Mouse (Mus musculus): Measurements from ENCODE around the gene Tspan5.

Gene Tspan5

DNA sequence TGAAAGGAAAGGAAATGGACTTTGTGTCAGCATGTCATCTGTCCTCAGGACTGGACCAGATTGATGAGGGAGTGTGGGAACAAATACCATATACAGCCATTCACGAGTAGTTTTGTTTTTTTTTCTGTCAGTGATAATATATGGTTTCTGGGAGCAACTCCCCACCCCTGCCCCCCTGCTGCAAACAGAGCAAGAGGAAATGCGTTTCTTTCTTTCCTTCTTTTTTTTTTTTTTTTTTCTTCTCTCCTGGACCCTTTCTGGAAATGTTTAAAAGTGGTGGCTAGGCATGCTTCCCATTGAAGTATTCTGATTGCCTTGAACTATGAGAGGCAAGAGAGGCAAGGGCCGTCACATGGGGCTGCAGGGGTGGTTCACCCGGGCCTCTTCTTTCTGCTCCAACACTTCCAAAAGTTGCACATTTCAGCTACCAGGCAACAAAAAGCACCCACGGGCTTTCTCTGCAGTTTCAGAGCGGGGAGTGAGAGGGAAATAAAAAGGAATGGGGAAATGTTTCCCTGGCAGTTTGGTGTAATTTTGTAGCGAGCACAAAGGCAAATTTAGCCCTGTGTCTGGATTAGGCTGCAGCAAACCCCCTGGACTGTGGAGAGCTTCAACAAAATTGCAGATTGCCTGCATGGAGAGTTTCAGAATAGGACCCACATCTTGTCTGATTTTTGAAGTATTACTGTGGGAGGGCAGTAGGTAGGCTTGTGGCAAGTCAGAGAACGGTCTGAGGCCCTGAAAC lies 2.2 kb downstream of the Tspan5 start:
- DNase-seq: no peak

DNA sequence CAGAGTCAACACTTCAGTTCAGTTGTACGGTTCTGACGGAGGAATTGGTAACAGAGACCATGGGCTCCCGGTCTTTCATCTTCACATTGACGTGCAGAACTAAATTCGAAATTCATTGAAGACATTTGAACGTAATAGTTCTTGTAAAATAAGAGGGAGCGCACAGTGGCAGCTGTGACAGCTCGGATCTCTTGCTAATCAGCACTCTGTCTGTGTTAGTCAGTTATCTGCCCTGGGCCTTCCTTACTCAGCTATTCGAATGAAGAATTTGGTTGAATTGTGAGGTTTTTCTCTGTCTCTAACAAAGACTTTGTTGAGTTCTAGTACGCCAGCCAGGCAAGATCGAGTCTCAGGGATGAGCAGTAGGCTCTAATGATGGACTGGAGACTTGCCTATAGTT lies 3.1 kb downstream of the Tspan5 start:
- DNase-seq: no peak

DNA sequence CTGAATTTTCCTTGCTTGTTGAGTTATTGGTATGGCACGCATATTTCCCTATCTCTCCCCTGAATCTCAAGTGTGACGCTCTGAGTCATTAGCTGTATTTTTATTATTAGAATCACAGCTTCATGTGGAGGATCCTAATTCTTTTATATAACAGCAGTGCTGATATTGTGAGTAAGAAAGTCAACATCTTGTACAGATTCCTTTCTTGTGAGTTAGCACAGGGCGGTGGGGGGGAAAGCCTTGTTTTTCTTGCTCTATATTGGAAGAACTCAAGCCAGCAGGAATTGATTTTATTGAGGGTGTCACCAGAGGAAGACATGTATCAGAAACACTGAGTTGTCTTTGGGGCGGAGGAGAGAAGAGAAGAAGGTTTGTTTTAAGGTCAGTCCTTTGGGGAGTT lies 3.6 kb downstream of the Tspan5 start:
- no peak for DNase-seq

DNA sequence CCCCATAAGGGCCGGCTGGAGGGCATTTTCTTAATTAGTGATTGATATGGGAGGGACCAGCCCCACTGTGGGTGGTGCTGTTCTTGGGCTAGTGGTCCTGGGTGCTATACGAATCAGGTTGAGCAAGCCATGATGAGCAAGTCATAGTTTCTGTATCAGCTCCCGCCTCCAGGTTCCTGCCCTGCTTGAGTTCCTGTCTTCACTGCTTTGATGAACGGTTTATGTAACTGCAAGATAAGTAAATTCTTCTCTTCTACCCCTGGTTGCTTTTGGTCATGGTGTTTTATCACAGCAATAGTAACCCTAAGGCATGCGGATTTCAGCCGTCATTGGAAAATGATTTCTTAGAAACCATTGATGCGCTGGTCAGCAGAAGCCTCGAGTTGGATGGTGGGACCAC lies 4.6 kb downstream of the Tspan5 start:
- no peak for DNase-seq

DNA sequence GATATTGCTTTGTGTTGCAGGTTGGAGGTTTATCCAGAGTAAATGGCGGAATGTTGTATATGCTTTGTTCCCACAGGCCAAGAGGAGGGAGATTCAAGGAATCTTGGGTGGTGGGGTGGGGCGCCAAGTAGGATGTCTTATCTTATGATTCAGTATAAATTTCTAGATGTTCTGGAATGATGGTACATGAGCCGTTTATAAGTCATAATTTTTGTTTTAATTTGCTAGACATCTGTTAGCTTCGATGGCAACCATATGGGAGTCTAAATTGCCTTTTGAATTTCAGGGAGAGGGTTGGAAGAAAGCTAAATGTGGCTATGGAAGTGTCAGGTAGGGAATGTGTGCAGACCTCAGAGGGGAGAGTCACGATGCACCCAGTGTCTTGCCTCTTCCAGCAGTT lies 5.0 kb downstream of the Tspan5 start:
- DNase-seq: no peak

DNA sequence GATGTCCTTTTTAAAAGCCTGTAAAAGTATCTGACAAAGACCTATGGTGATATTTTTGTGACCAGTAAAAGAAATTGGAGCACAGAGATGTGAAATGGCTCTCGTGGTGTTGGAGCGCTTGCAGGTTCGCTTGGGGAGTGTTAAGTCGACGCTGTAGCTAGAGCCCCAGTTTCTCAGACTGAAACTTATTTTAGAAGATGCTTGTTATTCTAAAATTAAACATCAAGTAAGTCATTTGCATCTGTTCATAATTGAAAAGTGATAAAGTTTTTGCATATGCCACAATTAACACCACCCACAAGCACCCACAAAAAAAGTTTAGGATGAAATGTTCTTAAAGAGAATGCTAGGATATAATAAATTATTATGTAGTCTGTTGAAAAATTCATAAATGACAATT lies 6.0 kb downstream of the Tspan5 start:
- no peak for DNase-seq

DNA sequence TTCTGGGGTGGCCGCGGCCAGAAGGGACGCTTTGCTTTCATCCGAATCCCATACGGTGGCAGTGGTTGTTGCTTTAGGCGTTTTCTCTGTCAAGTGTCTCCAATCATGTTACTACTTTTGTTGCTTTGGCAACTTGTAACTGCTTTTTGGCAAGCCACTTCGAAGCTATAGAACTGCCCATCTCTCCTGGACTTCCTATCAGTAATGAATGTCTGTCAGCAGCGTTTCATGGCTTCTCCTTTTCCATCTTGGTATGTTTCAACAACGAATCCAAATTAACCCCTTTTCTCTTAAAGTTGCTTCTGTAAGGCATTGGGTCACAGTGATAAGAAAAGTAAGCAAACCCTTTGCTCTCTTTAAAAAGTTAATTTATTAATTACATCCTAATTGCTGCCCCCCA lies 7.7 kb downstream of the Tspan5 start:
- no peak for DNase-seq

DNA sequence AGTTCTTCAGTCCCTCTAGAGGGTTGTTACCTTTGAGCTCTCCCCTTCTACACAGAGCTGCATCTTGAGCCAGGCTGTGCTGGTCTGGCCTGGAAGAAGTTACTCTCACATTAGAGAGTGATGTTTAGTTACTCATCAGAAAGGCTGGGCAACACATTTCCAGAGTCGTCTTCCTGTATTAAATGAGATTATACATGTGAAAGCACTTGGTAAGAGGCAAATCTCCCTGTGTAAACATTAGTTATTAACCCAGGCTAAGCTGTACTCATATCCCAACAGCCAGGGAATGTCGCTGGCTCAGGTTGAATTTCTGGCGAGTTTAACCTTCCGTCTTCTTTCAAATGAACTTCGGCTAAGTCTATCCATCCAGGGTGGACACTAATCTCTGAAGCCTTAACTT lies 9.3 kb downstream of the Tspan5 start:
- no peak for DNase-seq

DNA sequence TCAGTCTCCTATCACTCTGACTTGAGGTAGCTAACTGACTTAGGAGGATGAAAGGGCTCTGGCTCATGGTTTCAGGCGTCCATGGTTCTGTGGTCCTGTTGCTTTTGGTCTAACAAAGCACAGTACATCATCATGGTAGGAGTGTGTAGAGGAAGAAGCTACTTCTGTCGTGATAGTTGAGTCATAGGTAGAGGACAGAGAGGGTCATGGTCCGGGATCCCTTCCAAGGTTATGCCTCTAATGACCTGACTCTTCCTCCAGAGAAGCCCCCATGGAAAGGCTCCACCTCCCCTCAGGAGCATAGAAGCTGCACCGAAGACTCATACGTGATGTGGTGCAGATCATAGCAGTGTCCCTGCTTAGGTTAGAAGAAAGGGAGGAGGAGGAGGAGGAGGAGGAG lies 10.1 kb downstream of the Tspan5 start:
- DNase-seq: no peak

DNA sequence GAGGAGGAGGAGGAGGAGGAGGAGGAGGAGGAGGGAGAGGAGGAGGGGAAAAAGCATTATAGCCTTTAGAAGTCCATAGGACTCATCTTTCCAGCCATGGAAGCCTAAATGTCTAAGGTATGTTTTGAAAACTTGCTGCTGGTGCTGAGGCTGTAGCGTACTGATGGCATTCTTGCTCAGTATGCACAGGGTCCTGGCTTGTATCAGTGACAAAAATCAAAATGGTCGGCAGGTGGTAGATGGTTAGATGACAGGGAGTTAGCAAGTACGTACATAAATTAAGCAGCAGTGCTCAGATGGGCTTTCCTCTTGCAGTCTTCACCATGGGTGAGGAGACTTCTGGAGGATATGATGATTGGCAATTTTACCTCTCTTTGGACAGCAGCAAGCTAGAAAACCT lies 10.8 kb downstream of the Tspan5 start:
- DNase-seq: no peak

DNA sequence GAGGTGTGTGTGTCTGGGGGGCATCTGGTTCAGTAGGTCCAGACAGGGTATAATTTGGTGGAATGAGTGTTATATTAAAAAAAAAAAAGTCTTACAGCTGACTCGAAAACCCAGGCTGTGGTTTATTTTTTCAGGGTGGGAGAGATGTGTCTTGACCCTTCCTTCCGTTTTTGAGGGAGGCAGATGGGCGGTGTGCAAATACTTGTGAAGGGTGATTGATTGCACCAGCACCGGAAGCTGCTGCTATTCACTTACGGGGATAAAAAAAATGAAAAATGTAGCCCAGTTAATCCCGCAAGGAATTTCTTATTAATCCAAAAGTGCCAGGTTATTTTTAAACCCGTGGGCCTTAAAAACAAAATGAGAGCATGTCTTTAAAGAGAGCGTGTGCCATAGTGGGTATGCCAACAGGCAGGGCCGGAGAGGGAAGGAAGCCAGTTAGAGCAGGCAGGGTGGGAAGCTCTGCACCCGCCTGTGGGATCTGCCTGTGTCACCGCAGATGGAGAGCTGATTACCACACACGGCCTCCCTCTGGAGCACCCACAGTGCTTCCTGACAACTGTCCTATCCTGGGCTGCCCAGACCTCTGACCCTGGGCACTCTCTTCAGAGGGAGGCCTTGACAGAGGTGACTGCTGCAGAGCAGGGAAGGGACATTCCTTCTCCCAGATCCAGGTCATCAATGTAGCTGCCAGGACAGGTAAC lies 11.3 kb downstream of the Tspan5 start:
- no peak for DNase-seq

DNA sequence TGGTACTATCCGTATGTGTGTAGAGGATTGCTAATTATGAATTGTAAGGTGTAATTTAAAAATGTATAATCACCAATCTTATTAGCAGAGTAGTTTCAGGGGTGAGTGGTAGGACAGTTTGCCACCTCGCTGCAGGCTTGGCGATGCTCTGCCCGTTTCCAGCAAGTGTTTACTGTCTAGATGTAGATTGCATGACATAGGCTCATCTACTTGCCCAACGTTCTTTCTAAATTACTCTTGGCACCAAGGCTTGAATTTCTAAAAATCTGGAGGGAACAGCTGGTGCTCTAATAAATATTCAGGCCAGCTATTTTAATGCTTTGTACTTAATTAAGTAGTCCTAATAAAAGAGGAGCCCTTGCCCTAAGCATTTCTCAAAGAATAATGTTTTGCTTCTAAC lies 12.3 kb downstream of the Tspan5 start:
- DNase-seq: no peak

DNA sequence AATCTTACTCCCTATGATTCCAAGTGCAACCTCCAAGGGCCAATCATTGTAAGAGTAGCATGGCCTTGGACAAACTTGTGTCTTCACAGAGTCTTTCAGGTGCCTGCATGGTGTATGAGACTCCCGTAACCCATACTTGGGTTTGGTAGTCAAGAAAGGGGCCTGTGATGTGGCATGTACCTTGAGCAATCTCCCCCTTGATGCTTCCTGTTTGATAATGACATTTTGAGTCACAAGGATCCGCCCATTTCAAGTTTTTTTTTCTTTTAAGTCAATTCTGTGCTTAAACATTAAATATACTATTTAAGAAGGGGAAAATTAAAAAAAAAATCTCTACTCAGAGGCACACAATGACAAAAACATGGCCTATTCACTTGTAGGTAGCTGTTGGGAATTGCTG lies 15.3 kb downstream of the Tspan5 start:
- DNase-seq: peak; percentile 33

DNA sequence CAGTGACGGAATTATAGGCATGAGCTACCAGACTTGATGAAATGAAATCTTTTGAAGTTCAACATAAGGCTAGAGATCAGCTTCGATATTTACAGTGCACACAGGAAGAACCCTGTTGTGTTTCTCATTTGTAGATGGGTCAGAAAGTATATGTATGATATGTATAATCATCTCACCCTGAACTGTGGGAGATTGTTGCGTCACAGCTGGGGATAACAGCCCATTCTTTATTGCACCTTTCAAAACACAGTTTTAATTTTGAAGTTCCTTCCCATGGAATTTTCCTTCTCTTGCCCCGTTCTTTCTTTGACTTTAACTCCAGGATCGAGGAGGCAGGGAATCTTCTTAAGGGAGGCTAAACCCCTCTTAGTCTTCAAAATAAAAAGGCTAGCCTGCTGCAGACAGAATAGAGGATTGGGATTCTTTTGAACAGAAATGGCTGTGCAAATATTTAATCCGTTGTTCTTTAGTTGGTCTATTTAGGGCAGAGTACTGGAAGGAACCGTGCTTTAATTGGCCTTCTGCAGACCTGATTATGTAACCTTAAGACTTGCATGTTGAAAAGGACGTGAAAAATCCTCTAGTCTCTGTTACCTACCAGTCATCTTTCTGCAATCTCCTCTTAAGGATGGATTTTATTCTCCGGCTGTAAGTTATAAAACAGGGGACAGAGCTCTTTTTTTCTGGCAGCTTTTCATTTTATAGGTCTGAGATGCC lies 18.1 kb downstream of the Tspan5 start:
- no peak for DNase-seq

DNA sequence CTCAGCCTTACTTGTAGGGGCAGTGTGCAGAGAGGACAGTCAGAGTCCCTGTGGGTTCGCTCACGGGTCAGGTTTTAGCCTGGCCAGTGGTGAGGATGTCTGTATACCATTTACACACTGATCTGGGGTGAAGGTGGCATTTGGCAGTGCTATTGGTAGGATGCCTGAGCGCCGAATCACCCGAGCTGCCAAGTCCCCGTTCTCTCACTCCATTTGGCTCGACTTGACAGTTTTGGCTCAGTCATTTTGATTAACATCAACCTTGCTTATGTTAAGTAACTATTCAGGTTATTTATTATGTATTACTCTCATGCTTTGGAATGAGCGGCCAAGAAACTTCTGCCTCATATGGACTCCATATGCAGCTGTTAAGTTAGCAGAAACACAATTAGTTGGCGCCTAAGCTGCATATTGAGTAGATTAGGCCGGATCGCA lies 18.7 kb downstream of the Tspan5 start:
- DNase-seq: no peak

DNA sequence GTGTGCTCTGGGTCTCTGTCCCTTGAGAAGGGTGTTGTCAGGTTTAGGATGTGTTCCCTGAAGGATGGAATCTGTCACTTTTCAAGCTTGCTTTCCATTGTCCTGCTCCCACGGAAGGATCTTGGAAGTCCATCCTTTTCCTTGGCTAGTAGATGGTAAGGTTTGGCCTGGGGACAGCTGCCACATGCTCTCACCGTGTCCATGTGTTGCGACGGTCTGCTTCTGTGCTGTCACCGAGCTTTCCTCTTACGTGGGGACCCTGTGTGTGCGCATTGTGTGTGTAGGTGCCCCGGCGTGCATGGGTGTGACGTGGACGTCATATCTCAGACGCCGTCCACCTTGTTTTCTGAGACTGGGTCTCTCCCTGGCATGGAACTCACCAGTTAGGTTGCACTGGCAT lies 19.5 kb downstream of the Tspan5 start:
- DNase-seq: no peak

DNA sequence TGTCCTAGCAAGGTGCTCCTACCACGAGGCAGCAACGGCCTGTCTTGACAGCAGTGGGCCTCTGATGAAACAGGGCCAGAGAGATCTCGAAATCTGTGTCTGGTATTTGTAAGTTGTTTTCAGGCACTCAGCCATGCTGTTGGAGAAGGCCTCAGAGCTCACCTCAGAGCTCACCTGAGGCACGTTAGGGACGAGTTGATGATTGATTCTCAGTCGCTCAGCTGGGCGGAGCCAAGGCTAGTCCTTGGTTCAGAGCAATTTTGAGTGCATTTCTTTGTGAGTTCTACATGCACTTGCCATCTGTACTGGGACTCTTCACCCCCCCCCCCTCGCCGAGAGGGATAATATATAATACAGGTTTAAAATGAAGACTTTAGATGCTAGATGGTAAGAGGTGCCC lies 21.9 kb downstream of the Tspan5 start:
- DNase-seq: no peak

DNA sequence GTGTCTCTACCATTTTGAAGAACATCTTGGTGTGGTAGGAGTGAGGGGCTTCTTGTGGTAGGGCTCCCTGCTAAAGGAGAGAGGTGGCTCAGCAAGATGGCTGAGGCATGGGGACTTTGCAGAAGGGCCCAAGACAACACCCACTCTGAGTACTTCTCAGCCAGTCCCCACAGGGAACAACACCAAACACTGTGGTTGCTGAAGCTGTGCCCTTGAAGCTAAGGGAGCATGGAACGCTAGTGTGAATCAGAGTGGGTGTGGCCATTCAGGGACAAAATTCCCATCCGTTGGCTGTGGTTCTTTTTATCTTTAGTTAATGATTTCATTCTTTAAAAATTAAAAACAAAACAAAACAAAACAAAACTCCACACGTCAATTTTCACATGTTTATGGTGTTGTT lies 22.8 kb downstream of the Tspan5 start:
- DNase-seq: no peak

DNA sequence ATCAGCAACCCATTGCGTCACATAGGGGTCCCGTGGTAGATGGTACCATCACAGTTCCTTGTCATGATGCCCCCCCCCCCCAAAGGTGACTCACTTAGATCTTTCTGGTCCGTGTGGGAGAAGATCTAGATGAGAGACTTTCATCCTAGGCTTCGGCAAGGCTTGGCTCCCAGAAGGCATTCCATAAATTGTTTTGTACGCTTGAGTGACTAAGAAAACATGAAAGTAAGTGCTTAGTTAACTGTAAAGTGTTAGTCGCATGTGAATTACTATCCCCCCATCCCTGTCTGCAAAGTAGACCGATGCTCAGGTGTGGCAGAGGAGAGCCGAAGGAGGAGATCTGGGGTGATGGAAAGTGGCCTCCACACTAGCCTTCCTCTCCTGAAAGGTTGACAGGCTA lies 25.0 kb downstream of the Tspan5 start:
- no peak for DNase-seq

DNA sequence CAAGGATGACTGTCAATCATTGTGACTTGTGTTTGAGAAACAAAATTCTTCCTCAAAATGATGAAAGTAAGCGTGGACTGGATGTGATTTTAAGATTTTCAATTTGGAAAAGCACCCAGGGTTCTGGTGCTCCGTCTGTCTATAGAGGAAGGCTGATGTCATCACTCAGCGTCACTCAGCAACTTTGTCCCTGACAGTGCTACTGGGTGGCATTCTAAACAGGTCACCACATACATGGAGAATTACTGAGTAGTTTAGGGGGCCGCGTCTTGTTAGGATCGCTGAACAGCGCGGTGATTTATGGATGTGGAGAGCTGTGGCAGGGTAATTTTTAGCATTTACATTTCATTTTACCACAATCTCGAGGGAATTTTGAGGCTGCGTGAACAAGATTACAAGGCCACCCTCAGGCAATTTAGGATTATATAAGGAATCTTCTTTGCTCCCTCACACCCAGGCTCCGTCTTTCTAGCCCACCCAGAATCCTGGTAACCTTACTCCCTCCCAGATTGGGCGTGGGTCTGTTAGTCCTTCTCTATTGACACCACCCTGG lies 26.6 kb downstream of the Tspan5 start:
- no peak for DNase-seq

DNA sequence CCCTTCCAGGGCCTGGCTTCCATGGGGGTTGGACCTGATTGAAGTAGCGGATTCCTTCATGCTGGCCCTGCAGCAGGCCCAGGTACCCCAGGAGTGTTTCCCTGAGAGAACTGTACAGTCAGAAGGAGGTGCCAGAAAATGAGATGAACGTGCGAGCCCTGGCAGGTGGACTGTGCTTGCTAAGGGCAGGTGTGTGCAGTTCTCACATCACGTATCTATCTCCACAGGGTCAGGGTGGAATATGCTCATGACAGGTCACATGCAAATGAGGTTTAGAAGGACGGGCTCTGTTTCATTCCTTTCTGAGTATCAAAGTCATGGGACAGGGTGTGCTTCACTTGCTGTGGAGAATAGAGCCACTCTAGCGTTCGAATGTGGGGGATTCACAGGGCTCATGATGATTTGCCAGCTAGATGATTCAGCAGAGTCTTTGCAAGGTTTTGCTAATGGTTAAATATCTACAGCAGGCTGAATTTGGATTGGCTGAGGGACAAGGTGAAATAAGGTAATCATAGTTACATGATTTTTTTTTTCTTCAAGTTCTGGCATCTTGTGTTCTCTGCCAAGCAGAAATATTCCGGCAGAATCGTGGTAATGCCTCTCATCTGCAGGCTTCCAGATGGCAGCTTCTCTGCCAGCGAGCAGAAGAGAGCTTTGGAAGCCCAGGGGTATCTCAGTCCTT lies 28.8 kb downstream of the Tspan5 start:
- no peak for DNase-seq

DNA sequence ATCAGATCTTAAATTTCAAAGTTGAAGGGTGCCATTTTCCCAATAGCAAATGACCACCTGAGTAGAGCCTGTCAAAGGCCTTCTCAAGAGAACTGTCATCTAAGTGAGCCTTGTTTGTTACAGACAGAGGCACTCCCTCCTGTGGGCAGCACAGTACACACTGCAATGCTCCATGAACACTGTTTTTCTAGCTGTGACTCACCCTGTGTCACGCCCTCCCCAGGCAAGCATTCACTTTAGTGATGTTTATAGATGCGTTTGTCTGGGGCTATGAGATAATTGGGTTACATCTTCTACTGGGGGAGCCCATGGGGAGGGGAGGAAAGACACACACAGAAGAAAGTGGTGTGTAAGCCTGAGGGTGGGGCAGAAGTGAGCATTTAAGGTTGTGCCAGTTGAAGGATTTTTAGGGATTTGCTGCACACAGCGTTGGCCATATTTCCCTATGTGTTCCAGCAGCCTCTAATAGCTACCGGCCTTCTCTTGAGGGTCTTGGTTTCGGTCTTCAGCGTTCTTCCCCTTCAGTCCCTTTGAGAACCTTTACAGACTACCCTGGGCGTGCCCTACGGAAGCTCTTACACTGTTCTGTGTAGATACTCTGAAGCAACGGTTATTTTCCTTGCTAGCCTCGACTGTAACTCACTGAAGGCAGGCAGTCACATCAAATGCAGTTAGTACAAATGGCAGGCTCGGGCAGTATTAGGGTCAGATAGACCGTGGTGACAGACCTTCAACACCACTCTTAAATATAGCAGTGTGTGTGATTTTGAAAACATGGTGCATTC lies 29.7 kb downstream of the Tspan5 start:
- DNase-seq: no peak

All from thymus, postnatal 25 days (tissue).